Mouse (Mus musculus) CD4-positive helper T cell, adult 2 months (primary cell): ENCODE data around the gene Eps15l1.

ENCODE experiments used
- DNase-seq: peaks from one replicate; pipeline ENCODE4 v3.0.0-alpha.2; 2012; ENCODE audit warnings: low read depth, missing footprints, low spot score

The Eps15l1 gene

DNA sequence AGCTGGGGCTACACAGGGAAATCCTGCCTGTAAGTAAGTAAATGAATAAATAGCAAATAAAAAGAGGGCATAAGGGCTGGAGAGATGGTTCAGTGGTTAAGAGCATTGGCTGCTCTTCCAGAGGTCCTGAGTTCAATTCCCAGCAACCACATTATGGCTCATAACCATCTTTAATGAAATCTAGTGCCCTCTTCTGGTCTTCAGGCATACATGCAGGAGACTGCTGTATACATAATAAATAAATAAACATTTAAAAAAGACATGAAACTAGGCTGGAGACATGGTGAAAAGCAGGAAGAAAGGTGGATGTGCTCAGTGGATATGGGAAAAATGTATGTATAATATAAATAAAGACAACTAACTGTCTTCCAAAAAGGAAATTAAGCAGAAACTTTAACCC lies 128.0 kb downstream of the Eps15l1 start:
- DNase-seq: no peak

DNA sequence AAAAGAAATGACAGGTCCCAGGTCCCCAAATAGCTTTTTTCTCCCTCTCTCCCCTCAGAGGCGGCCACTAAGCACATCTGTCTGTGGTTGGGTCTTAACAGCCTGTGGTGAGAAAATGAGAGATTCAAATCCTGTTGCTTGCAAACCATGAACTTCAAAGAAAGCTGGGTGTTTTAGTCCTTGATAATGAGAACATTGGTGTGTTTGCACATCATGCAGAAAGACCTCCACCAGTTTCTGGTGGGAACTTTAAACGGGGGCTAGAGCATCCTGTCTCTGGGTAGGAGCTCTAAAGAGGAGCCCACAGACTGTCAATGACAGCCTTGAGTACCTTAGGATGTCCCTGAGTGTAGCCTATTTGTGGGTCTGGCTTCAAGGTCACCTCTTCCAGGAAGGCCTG lies 130.2 kb downstream of the Eps15l1 start:
- DNase-seq: peak; percentile 57
